Mouse (Mus musculus) left cerebral cortex, adult 9 months (tissue): ENCODE data around the gene Trnp1.
A peak's percentile ranks its signal among the peaks of the same experiment; 100 is the strongest.

Experiments
- DNase-seq, 2 experiments: peaks; one replicate each; pipeline ENCODE4 v3.0.0; 2022; ENCODE audit warnings: low spot score in 2 of 2

Gene Trnp1

DNA sequence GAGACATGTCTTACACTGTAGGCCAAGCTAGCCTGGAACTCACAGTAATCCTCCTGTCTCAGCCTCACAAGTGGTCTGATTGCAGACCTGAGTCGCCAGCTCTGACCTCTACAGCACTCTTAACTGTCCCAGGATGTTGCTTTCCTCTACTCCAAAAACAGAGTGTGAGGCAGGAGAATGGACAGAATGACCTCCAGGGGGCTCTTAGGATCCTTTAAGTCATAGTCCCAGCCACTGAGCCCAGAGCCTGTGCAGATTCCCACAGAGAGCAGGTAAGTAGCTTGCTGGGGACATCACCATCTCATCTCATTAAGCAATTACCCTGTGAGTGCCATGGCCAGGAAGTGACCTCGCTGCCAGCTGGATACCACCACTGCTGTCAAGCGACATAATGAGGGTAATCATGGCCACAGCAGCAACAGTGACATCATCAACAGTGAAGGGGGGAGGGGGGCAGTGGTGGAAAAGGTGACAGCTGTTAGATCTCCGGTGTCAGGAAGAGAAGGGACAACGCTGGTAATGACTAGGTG, 37.5 kb downstream of the Trnp1 start:
- no peak for DNase-seq

DNA sequence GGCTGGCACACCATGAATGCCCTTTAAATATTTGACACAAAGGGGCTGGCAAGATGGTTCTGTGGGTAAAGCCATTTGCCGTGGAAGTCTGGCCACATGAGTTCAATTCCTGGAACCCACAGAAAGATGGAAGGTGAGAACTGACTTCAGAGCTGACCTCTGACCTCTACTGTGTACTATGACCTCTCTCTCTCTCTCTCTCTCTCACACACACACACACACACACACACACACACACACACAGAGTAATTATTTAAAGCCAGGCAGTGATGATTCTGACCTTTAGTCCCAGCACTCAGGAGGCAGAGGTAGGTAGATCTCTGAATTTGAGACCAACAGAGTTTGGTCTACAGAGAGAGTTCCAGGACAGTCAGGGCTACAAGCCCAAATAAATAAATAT, 38.3 kb downstream of the Trnp1 start:
- DNase-seq, result no peak

DNA sequence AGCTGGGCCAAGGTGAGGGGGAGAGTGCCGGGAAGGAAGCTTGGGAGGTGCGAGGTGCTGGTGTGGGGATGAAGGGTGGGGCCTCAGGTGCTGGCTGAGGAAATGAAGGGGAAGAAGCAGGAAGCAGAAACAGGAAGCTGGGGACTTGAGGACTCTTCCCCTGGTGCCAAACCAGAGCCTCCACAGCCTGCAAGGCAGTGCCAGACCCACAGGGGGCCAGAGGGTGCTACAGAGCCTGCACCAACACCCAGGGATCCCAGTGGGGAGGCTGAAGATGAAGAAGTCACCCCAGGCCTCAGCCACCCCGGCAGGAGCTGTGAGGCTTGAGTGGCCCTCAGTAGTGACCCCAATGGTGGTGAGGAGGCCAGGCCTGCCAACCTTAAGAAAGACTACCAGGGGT, 40.3 kb downstream of the Trnp1 start:
- no peak for DNase-seq

- DNase-seq, result no peak
Measured at GRCm38 (mm10) chr4:133452433-133452832, 45.9 kb downstream of the Trnp1 start.

GRCm38 (mm10) chr4:133451536-133451935, 46.8 kb downstream of the Trnp1 start:
- DNase-seq, result peak in 1 of 2 experiments; percentile 90

GRCm38 (mm10) chr4:133449726-133450125, 48.6 kb downstream of the Trnp1 start:
- DNase-seq, result peak in 1 of 2 experiments; percentile 42

- DNase-seq, result no peak
Measured at GRCm38 (mm10) chr4:133448708-133449388, 49.5 kb downstream of the Trnp1 start.

DNA sequence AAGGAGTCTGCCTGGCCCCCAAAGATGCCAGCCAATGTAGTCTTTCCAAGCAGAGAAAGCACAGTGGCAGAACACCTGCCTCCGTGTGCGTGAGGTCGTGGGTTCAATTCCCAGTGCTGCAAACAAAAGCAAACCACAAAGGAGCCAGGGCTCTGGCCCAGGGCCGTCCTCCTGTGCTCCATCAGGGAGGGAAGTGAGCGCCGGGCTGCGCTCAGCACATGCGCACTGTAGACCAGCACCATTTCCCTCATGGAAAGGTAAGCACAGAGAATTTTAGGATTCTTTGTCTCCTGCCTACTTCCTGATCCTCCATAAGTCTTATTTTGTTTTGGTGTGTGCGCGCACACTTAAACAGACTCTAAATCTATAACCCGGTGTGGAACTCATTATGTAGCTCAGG, 50.4 kb downstream of the Trnp1 start:
- no peak for DNase-seq

DNA sequence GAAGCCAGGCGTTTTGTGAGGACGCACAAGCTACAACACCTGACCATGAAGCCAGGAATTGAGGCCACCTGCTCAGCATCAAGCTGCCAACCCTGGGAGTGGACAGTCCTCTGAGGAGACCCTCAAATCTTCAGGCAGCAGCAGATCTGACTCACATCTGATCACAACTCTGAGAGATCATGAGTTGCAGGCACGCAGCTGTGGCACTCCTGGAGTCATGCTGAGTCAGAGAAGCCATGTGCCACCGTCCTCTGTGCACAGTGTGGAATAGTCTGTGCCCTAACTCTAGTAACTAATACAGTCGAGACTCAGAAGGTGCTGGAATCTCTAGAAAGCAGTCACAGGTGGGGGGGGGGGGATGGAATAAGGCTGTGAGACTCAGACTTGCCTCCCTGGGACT, 51.0 kb downstream of the Trnp1 start:
- no peak for DNase-seq

DNA sequence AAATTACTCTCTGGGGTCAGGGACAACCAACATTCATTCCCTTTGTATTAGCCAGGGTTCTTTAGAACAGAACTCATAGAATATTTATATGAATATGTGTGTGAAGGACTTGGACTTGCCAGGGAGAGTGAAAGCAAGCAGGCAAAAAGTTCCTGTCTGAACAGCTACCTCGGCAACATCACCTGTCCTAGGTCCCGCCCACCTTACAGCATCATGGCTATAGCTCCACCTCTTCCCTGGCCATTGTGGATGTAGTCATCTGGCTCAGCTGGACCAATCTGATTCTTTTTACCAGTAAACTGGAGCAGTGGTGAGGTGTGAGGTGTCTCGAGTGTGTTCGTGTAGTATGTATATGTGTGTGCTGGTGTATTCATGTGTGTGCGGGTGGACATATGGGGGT, 52.6 kb downstream of the Trnp1 start:
- DNase-seq, result no peak

DNA sequence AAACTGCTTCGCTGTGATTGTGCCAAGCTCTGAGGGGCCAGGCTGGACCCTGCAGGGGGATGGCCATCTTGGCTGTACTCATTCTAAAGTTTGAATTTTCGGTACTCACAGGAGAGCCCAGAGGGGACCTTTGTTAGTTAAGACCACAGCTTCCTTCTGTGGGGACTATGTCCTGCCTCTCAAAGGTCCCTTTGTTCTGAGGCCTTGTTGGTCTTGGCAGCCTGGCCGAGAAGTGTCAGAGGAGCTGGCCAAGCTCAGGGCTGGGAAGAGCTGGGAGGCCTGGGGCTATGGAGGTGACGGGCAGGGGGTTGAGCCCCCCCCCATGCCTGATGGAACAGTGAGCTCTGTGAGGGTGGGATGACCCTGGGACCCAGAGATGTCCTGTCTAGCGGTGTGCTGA, 55.3 kb downstream of the Trnp1 start:
- no peak for DNase-seq

DNA sequence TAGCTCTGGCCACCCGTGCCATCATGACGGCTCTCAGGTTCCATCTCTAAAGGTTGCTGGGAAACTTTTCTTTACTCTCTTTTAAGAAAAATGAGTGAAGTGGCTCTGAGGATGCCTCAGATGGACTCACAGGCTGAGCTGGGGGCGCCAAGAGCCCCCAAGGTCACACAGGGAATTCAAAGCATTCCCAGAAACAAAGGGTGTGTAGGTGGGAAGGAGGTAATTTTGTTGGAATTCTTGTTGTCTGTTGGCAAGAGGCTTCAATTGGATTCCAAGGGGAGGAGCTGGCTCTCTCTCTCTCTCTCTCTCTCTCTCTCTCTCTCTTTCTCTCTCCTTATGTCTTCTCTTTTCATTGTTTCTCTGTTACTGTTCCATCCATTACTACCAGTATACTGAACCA, 56.2 kb downstream of the Trnp1 start:
- DNase-seq, result no peak
